In the genomic region with DNA sequence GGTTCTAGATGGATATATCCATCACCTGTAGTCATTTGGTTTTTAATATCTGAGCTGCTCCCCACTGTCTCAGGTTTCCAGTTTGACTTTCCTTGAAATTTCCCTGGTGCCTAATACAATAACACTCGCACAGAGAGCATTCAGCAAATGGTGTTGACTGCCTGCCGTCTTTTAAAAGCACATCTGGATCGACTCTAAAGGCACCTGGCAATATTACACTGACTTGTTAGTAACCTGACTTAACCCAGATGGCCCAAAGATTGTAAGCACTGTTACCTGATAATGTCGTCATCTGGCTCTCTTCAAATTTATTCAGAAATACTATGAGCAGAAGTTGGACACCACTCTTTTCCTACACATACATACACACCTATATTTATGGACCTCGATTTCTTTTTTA, we compare ENCODE assay signal across 13 mouse cellular contexts.
"Had no signal": no experiment of that assay in that cellular context is flagged by ENCODE, and none has a peak within 500 bp of the region (broad histone marks: within the 10 kb centered on the region; RNA-seq: fewer than 3 reads in every experiment).

No protein-coding gene starts in this region.

- H3K4me1 ChIP-seq: liver, embryonic 13.5 days; lung, embryonic 15.5 days; megakaryocyte, embryonic 14.5 days; midbrain, embryonic 12.5 days had no signal

- H3K4me3 ChIP-seq: left cerebral cortex, adult 2 months; liver, embryonic 13.5 days; lung, embryonic 15.5 days; megakaryocyte, embryonic 14.5 days; midbrain, embryonic 12.5 days had no signal

- ATAC-seq: liver, postnatal 0 days had no signal

- H3K9me3 ChIP-seq: liver, embryonic 13.5 days; lung, embryonic 15.5 days; megakaryocyte, embryonic 14.5 days; midbrain, embryonic 12.5 days had no signal

- DNase-seq: kidney, postnatal 25 days; liver; liver, embryonic 13.5 days; liver, postnatal 0 days; lung, postnatal 14 days; right cerebral cortex, postnatal 14 days; thymus, postnatal 4 days had no signal

- H3K27ac ChIP-seq: left cerebral cortex, adult 2 months; liver, embryonic 13.5 days; lung, embryonic 15.5 days; macrophage; midbrain, embryonic 12.5 days; stomach, postnatal 0 days had no signal

- H3K4me2 ChIP-seq: liver, embryonic 13.5 days; lung, embryonic 15.5 days; midbrain, embryonic 12.5 days had no signal

- H3K36me3 ChIP-seq: liver, embryonic 13.5 days; lung, embryonic 15.5 days; midbrain, embryonic 12.5 days had no signal

- H3K27me3 ChIP-seq: liver, embryonic 13.5 days; lung, embryonic 15.5 days; megakaryocyte, embryonic 14.5 days; midbrain, embryonic 12.5 days had no signal

- H3K9ac ChIP-seq: liver, embryonic 13.5 days; liver, postnatal 0 days; lung, embryonic 15.5 days; midbrain, embryonic 12.5 days had no signal
